Mouse (Mus musculus): ENCODE data around the gene Itga9.

Gene Itga9

GRCm38 (mm10) chr9:118666069-118666468, 59.6 kb downstream of the Itga9 start:
- POLR2A ChIA-PET = no interaction called here
- CTCF ChIA-PET = no interaction called here

GRCm38 (mm10) chr9:118669696-118670095, 63.2 kb downstream of the Itga9 start:
- ChIA-PET POLR2A (interaction anchor here in 1 of 4 experiments (0.6 to 0.7 kb wide), 2 partner anchors 9 to 191 kb away, joined by 3 to 4 read pairs; no protein-coding TSS in a partner anchor), CTCF (interaction anchor here in 1 of 4 experiments (0.6 kb wide), 1 partner anchor 692 kb away, joined by 17 read pairs; no protein-coding TSS in a partner anchor)

GRCm38 (mm10) chr9:118674277-118674676, 67.8 kb downstream of the Itga9 start:
- ChIA-PET CTCF (interaction anchor here in 1 of 4 experiments (0.8 kb wide), 1 partner anchor 234 kb away, joined by 15 read pairs; no protein-coding TSS in a partner anchor), POLR2A (interaction anchor here in 1 of 4 experiments (1.1 kb wide), 1 partner anchor 10 kb away, joined by 5 read pairs; no protein-coding TSS in a partner anchor)

GRCm38 (mm10) chr9:118674761-118675160, 68.3 kb downstream of the Itga9 start:
- ChIA-PET CTCF (interaction anchor here in 1 of 4 experiments (0.7 to 0.8 kb wide), 2 partner anchors 234 to 483 kb away, joined by 7 to 15 read pairs; no protein-coding TSS in a partner anchor), POLR2A (interaction anchor here in 1 of 4 experiments (1.1 kb wide), 1 partner anchor 11 kb away, joined by 5 read pairs; no protein-coding TSS in a partner anchor)

GRCm38 (mm10) chr9:118675573-118676170, 69.2 kb downstream of the Itga9 start:
- CTCF ChIA-PET = no interaction called here
- POLR2A ChIA-PET = interaction anchor here in 2 of 4 experiments (0.6 to 1.1 kb wide), 2 partner anchors 12 to 1041 kb away, joined by 4 to 5 read pairs; no protein-coding TSS in a partner anchor

GRCm38 (mm10) chr9:118676692-118677091, 70.2 kb downstream of the Itga9 start:
- ChIA-PET CTCF (no interaction called here), POLR2A (interaction anchor here in 1 of 4 experiments (1.2 kb wide), 1 partner anchor 16 kb away, joined by 4 read pairs; no protein-coding TSS in a partner anchor)

GRCm38 (mm10) chr9:118677349-118677748, 70.9 kb downstream of the Itga9 start:
- ChIA-PET POLR2A (interaction anchor here in 1 of 4 experiments (1.2 kb wide), 1 partner anchor 15 kb away, joined by 4 read pairs; no protein-coding TSS in a partner anchor), CTCF (no interaction called here)

- POLR2A ChIA-PET = interaction anchor here in 3 of 4 experiments (0.6 to 1.3 kb wide), 5 partner anchors 9 to 482 kb away, joined by 3 to 6 read pairs (median 4); no protein-coding TSS in a partner anchor
- CTCF ChIA-PET = interaction anchor here in 1 of 4 experiments (0.6 kb wide), 1 partner anchor 240 kb away, joined by 11 read pairs; no protein-coding TSS in a partner anchor
Measured at GRCm38 (mm10) chr9:118678020-118678750, 71.7 kb downstream of the Itga9 start.

- POLR2A ChIA-PET = interaction anchor here in 3 of 4 experiments (0.6 to 1.3 kb wide), 5 partner anchors 9 to 483 kb away, joined by 3 to 6 read pairs (median 4); no protein-coding TSS in a partner anchor
Measured at GRCm38 (mm10) chr9:118678759-118679158, 72.3 kb downstream of the Itga9 start.

GRCm38 (mm10) chr9:118681506-118681905, 75.0 kb downstream of the Itga9 start:
- ChIA-PET POLR2A (interaction anchor here in 1 of 4 experiments (0.6 kb wide), 1 partner anchor 12 kb away, joined by 5 read pairs; no protein-coding TSS in a partner anchor), CTCF (no interaction called here)

More at GRCm38 (mm10) chr9:118678759-118679158, 72.3 kb downstream of the Itga9 start:
- CTCF ChIA-PET = interaction anchor here in 2 of 4 experiments (0.6 to 0.7 kb wide), 2 partner anchors 193 to 240 kb away, joined by 4 to 11 read pairs; no protein-coding TSS in a partner anchor

- CTCF ChIA-PET = no interaction called here
- POLR2A ChIA-PET = interaction anchor here in 1 of 4 experiments (0.6 kb wide), 1 partner anchor 13 kb away, joined by 5 read pairs; no protein-coding TSS in a partner anchor
Measured at GRCm38 (mm10) chr9:118682154-118682553, 75.7 kb downstream of the Itga9 start.

- ChIA-PET CTCF (no interaction called here), POLR2A (interaction anchor here in 1 of 4 experiments (0.6 kb wide), 1 partner anchor 153 kb away, joined by 4 read pairs; no protein-coding TSS in a partner anchor)
Measured at GRCm38 (mm10) chr9:118683507-118683906, 77.0 kb downstream of the Itga9 start.

GRCm38 (mm10) chr9:118684343-118684742, 77.9 kb downstream of the Itga9 start:
- CTCF ChIA-PET = no interaction called here
- POLR2A ChIA-PET = interaction anchor here in 2 of 4 experiments (0.6 to 0.9 kb wide), 2 partner anchors 10 to 153 kb away, joined by 4 read pairs; no protein-coding TSS in a partner anchor

GRCm38 (mm10) chr9:118686166-118686961, 79.9 kb downstream of the Itga9 start:
- ChIA-PET CTCF (interaction anchor here in 2 of 4 experiments (0.6 to 0.7 kb wide), 2 partner anchors 11 to 72 kb away, joined by 3 read pairs; no protein-coding TSS in a partner anchor), POLR2A (interaction anchor here in 2 of 4 experiments (0.7 to 0.8 kb wide), 3 partner anchors 14 to 687 kb away, joined by 3 to 4 read pairs (median 3); no protein-coding TSS in a partner anchor)

- POLR2A ChIA-PET = no interaction called here
- CTCF ChIA-PET = no interaction called here
Measured at GRCm38 (mm10) chr9:118688248-118688647, 81.8 kb downstream of the Itga9 start.

GRCm38 (mm10) chr9:118688921-118689451, 82.5 kb downstream of the Itga9 start:
- ChIA-PET CTCF (no interaction called here), POLR2A (no interaction called here)

GRCm38 (mm10) chr9:118693256-118693655, 86.8 kb downstream of the Itga9 start:
- CTCF ChIA-PET = no interaction called here
- POLR2A ChIA-PET = interaction anchor here in 1 of 4 experiments (1.7 kb wide), 1 partner anchor 16 kb away, joined by 4 read pairs; no protein-coding TSS in a partner anchor

GRCm38 (mm10) chr9:118694420-118694825, 87.9 kb downstream of the Itga9 start:
- CTCF ChIA-PET = interaction anchor here in 2 of 4 experiments (0.6 kb wide), 2 partner anchors 29 to 430 kb away, joined by 4 to 6 read pairs; no protein-coding TSS in a partner anchor

More at GRCm38 (mm10) chr9:118694420-118694825, 87.9 kb downstream of the Itga9 start:
- POLR2A ChIA-PET = interaction anchor here in 2 of 4 experiments (1.2 to 1.5 kb wide), 2 partner anchors 10 to 83 kb away, joined by 3 to 4 read pairs; no protein-coding TSS in a partner anchor
